Mouse (Mus musculus) activated CD4-positive, CD25-positive, alpha-beta regulatory T cell, adult 4 months (primary cell): ENCODE measurements around the gene Trio. TPM values are rescaled to one million over a fixed set of nuclear protein-coding genes. Genes with fewer than 3 reads are reported as not detected.
A peak's percentile ranks its signal among the peaks of the same experiment; 100 is the strongest.

Experiments
- ATAC-seq: one replicate; pipeline ENCODE4 v1.8.0; 2017
- polyA plus RNA-seq, 2 experiments: library from polyadenylated mRNA; unstranded; fragments of 100-300 nt; shearing (Covaris generic); gene quantifications; one replicate each; pipeline ENCODE4 v1.2.1; 2017

The Trio gene
- polyA plus RNA-seq, 2 experiments from 2014 or later = 7.8 to 8.1 TPM

- ATAC-seq = no peak
These were observed 83.3 kb downstream of the Trio start for GRCm38 (mm10) chr15:27942148-27942847.

GRCm38 (mm10) chr15:27941441-27941840 is 84.2 kb downstream of the Trio start:
- no peak for ATAC-seq

GRCm38 (mm10) chr15:27941020-27941419 is 84.6 kb downstream of the Trio start:
- ATAC-seq = no peak

DNA sequence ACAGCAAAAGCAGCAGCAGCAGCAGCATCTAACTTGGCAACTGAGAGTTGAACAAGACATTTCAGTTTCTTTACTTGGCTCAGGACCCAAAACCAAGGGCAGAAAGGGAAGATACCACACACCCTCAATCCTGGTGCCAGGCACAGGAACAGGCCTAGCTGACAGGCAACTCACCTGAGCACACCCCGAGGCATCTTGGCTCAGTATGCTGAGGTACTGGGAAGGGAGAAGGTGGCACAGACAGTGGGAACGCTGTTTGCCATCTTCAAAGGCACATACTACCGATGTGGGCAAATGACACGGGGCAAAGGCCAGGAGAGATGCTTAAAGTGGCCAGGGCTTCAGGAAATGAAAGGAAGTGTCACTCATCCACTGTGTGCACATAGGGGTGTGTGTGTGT is 85.6 kb downstream of the Trio start:
- no peak for ATAC-seq

GRCm38 (mm10) chr15:27938886-27939285 is 86.8 kb downstream of the Trio start:
- no peak for ATAC-seq

GRCm38 (mm10) chr15:27937861-27938833 is 87.5 kb downstream of the Trio start:
- ATAC-seq = no peak

DNA sequence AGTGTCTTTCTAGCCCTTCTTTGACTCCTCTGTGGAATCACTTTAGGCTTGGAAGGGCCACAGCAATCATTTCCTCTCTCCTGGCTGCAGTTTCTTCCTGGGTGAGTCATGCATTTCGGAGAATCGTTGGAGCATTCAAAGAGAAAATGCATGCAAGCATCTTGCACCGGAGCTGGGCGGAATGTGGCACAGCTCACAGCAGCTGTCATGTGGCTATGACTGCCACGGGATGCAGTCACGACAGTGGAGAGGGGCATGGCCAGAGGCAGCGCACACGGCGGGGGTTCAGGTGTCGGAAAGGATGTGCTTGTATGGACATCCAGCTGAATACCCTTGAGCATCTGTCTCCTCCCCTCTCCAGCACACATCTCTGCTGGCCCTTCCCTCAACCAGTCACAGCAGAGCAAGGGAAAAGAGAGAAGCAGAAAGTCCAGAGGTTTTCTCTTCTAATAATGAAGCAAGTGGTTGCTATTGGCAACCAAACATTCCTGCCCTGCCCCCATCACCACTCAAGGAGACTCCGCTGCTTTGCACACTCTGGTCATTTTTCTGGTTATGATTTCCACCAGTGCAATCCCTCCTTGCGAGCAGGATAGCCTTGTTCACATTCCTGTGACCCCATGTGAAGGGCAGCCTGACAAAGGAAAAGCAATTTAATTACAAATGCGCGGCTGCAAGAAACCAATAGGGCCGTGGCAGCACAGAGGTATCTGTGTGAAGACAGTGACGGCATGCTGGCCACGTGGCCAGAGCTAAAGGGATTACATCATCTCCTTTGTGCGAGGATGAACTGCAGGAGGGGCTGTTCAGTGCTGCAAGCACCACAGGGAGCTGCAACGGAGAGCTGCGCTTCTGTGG is 88.4 kb downstream of the Trio start:
- ATAC-seq = peak; percentile 38

DNA sequence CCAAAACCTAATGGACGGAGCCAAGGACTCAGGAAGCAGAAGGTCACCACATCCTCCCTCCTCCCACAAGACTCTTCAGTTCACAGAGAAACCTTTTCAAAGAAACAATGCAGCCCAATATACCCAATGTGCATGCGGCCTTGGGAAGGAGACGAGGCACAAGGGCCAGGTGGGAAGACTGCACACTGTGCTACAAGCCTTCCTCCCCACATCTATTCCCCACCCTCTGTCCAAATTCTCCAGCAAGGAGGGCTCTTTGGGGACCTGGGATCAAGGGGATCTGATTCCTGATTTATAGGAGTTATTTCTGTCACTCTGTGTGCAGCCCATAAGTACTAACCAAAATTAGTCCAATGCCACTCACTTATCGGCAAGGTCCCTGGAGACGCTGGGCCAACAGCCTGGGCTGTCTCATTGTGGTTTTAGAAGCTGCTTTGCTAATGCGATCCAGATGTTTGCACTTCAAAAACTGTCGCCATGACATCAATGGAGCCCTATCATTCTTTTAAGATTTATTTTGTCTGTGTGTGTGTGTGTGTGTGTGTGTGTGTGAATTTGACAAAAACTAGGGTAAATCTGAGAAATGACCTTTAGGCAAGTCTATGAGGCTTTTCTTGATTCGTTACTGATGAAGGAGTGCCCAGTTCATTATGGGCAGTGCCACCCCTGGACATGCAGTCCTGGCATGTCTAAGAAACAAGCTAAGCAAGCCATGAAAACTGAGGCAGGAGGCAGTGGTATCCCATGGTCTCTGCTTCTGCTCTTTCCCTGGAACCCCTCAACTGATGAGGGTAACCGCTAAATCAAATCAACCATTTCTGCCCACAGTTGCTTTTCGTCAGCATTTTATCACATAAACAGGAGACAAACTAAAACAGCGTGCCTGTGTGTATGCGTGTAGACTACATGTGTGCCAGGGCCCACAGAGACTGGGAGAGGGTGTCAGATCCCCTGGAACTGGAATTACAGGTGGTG is 89.6 kb downstream of the Trio start:
- ATAC-seq = peak; percentile 21

DNA sequence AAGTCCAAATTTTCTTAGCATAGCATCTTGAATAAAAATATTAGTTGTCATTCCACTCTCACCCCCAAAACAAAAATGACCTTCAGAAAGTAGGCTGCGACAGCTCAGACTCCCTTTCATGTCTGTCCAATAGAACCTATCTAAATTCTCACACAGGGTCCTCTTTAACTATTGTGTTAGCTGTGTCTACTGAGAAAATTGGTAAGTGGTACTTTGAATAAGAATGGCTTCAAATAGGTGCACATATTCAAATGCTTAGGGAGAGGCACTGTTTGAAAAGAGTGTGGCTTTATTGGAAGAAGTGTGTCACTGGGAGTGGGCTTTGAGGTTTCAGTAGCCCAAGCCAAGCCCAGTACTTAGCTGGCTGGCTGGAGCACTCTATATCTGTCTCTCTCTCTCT is 92.4 kb downstream of the Trio start:
- ATAC-seq = no peak

GRCm38 (mm10) chr15:27931891-27932290 is 93.8 kb downstream of the Trio start:
- ATAC-seq = no peak

- no peak for ATAC-seq
These were observed 94.2 kb downstream of the Trio start for GRCm38 (mm10) chr15:27931459-27931858.

DNA sequence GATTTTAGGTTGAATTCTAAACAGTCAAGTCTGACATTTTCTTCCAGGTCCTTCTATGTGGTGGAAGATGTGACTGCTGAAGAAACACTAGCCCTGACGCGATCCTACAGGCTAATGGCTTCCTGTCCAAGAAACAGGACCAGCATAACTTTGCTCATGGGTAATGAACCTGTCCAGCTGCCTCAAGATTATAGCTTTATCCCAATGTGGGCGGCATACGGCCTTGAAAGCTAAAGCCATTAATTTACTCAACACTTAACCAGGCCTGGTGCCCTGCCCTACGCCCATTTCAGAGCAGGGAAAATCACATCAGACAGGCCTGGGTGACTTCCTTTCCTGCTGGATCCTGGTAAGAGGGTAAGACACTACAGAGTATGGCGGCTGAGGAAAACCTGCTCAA is 98.0 kb downstream of the Trio start:
- no peak for ATAC-seq

- peak; percentile 65 for ATAC-seq
These were observed 98.7 kb downstream of the Trio start for GRCm38 (mm10) chr15:27926941-27927340.

DNA sequence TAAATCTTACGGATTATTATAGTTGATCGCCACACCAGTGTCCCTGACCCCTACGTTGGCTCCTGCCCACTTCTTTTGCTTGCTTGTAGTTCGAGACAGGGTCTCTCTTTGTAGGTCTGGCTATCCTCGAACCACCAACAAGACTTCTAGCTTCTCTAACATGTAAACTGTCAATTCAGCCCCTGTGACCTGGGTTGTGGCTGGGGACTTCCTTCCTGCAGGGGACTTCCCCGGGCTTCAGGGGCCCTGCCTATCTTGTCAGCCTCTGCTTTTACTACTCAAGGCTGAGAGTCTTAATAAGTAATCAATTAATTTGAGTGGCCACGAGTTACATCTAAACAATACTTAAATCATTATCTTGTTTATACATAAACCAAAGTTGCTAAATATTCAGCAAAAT is 99.2 kb downstream of the Trio start:
- peak; percentile 53 for ATAC-seq

DNA sequence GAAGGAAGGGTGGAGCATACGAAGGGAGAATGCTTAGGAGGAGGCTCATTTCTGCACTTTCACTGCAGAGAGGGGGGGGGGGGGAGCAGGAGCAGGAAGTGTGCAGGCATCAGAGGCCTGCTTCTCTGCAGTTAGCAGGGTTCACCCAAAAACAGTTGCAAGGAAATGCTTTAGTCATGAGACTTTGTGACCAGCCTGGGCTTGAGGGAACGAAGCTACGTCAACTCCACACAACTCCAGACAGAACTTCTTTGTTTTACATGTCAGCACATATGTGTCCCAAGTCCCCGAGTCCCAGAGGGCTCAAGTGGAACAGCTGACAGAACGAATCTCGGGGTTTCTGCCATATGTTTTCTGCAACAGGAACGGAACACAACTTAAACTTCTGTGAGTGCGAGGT is 99.8 kb downstream of the Trio start:
- ATAC-seq = peak; percentile 41

GRCm38 (mm10) chr15:27925004-27925635 is 100.5 kb downstream of the Trio start:
- no peak for ATAC-seq

DNA sequence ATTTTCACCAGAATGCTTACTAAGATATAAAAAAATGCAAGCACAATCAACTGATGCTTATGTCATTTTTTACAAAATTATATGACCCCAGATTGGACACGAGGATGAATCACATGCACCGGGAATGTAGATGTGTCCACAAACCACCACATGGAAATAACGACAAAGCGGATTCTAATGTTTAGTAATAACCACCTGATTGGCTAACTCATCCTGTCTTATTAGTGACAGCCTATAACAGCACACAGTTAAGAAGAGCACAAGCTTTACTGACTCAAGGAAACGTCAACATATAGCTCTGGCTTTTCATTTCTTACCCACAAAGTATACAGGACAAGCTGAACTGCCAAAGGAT is 101.7 kb downstream of the Trio start:
- no peak for ATAC-seq

GRCm38 (mm10) chr15:27923280-27923986 is 102.2 kb downstream of the Trio start:
- peak; percentile 75 for ATAC-seq

DNA sequence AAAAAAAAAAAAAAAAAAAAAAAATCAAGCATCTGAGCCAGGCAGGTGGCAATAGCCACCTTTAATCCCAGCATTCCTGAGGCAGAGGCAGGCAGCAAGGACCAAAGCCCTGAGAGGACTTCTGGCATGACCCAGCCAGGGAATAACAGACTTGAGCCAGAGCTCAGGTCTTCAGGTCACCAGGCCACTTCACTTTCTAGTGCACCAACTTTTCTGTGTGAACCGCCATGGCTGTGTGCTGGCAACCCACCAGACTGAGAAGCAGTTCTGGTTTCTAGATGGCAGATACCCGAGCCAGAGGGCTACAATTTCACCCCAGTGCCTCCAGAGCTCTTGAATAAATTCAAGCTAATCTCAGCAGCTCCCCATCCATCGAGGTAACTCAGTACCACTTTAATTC is 104.9 kb downstream of the Trio start:
- ATAC-seq = no peak

DNA sequence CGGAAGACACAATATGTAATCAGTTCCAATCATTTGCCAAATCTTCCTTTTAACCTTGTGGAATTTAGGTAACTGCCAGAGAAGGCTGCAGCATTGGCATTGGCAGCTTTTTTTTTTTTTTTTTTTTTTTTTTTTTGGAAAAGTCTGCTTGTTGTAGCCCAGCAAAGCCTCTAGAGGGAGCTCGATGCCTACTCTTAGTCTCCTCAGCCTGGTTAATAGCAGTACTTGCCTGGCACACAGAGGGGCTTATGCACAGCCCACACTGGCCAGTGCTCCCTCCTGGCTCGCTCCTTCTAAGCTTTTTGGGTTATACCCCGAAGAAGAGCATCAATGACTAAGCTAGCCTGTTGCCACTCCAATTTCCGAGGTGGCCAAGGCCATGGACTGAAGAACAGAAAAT is 106.1 kb downstream of the Trio start:
- peak; percentile 19 for ATAC-seq

- no peak for ATAC-seq
These were observed 106.8 kb downstream of the Trio start for GRCm38 (mm10) chr15:27918798-27919197.
